ENCODE assay signal across 8 mouse cellular contexts in the genomic region with DNA sequence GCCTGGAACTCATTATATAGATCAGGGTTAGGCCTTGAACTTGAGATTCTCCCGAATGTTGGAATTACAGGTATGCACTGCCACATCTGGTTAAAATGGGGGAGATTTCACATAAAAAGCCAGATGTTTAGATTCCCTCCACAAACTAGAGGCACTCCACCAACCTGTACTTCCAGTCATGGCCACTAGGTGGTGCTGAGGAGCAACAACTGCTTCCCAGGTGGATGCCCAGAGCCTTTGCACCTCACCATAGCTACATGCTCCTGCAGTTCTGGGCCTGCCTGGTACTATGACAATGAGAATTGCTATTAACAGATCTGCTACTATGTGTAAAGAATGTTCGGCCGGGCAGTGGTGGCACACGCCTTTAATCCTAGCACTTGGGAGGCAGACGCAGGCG. TPM values are rescaled to one million over a fixed set of nuclear protein-coding genes. Genes with fewer than 3 reads are reported as not detected.
DNase-seq lines count a peak whose midpoint lies in the region; ATAC-seq and TF ChIP-seq lines count a peak whose summit lies in the region.

No protein-coding gene starts in this region.

- no peaks in the 10 kb centered on the region for H3K9me3 ChIP-seq in MEL (replicated peaks; ENCODE audit: insufficient read depth, low read length)
- H3K9me3 ChIP-seq in forebrain, embryonic 12.5 days = no peaks in the 10 kb centered on the region
- no peaks in the 10 kb centered on the region for H3K9me3 ChIP-seq in hindbrain, embryonic 11.5 days (ENCODE audit: control insufficient read depth, low read length)

- peak; percentile 64 for DNase-seq in MEL (ENCODE audit: low read depth, low spot score)
- DNase-seq in cerebellum, adult 11 months = peak; percentile 65
- DNase-seq in hindbrain, embryonic 11.5 days (ENCODE audit: low spot score) = peak; percentile 92
- peak; percentile 48 to 84 for DNase-seq in layer of hippocampus, adult 8-10 months (ENCODE audit: low spot score in 2 of 2)
- peak; percentile 89 for DNase-seq in lung, postnatal 14 days
- peak; percentile 84 for DNase-seq in retina, postnatal 7 days (ENCODE audit: low read depth, low spot score)
- peak; percentile 76 for DNase-seq in urinary bladder, adult 2 months (ENCODE audit: low spot score)

- peak; percentile 92 to 98 (median 94) for TF ChIP-seq CTCF in MEL (IDR thresholded peaks at IDR 0.05 in 2 of 3, conservative IDR thresholded peaks at IDR 0.05 in 1 of 3; ENCODE audit: control insufficient read depth in 1 of 3, insufficient read depth in 1 of 3, low read depth in 2 of 3, low read length in 3 of 3, poor library complexity in 1 of 3, severe bottlenecking in 1 of 3)

- H3K79me2 ChIP-seq in MEL (ENCODE audit: control insufficient read depth, insufficient read depth, low read length, poor library complexity) = no peaks in the 10 kb centered on the region

- ATAC-seq in forebrain, embryonic 12.5 days (ENCODE audit: low FRiP score) = peak; percentile 51; the same call in 1 of the 2 replicates
- 0 out of 2 replicates have a peak, but pooled peaks have one; percentile 12 for ATAC-seq in hindbrain, embryonic 11.5 days (ENCODE audit: low FRiP score)

- no peaks in the 10 kb centered on the region for H3K27me3 ChIP-seq in MEL (ENCODE audit: control insufficient read depth in 1 of 2, insufficient read depth in 2 of 2, low read length in 2 of 2)
- H3K27me3 ChIP-seq in forebrain, embryonic 12.5 days = peaks cover 6% of the 10 kb centered on the region; the same call in 1 of the 2 replicates
- H3K27me3 ChIP-seq in hindbrain, embryonic 11.5 days (ENCODE audit: control insufficient read depth, insufficient read depth, low read length) = no peaks in the 10 kb centered on the region

- TF ChIP-seq RAD21 in MEL (IDR thresholded peaks at IDR 0.05; ENCODE audit: low read depth, low read length) = peak; percentile 83

- no peak for TF ChIP-seq POLR2A in MEL (IDR thresholded peaks at IDR 0.05; ENCODE audit: control insufficient read depth in 1 of 2, insufficient read depth in 1 of 2, low read depth in 1 of 2, low read length in 2 of 2, poor library complexity in 1 of 2)

- no peak overlapping the region for H3K4me3 ChIP-seq in MEL (ENCODE audit: control insufficient read depth in 1 of 2, insufficient read depth in 1 of 2, low read depth in 2 of 2, low read length in 2 of 2)
- no peak overlapping the region for H3K4me3 ChIP-seq in forebrain, embryonic 12.5 days (replicated peaks)
- no peak overlapping the region for H3K4me3 ChIP-seq in hindbrain, embryonic 11.5 days (ENCODE audit: low read depth, low read length)

- no peak for TF ChIP-seq EP300 in MEL (IDR thresholded peaks at IDR 0.05; ENCODE audit: low read depth in 1 of 2, low read length in 2 of 2)

- no peaks in the 10 kb centered on the region for H3K4me1 ChIP-seq in MEL (ENCODE audit: control insufficient read depth in 1 of 2, insufficient read depth in 2 of 2, low read length in 2 of 2)
- peaks cover 7% of the 10 kb centered on the region for H3K4me1 ChIP-seq in forebrain, embryonic 12.5 days
- H3K4me1 ChIP-seq in hindbrain, embryonic 11.5 days (replicated peaks; ENCODE audit: control insufficient read depth, insufficient read depth, low read length) = no peaks in the 10 kb centered on the region

- no peaks in the 10 kb centered on the region for H3K36me3 ChIP-seq in MEL (ENCODE audit: control insufficient read depth in 1 of 2, insufficient read depth in 2 of 2, low read length in 2 of 2)
- H3K36me3 ChIP-seq in forebrain, embryonic 12.5 days (replicated peaks) = no peaks in the 10 kb centered on the region
- H3K36me3 ChIP-seq in hindbrain, embryonic 11.5 days (ENCODE audit: control insufficient read depth, insufficient read depth, low read length) = no peaks in the 10 kb centered on the region

- no peak overlapping the region for H3K9ac ChIP-seq in MEL (ENCODE audit: control insufficient read depth, low read depth, low read length, poor library complexity, severe bottlenecking)
- H3K9ac ChIP-seq in forebrain, embryonic 12.5 days = no peak overlapping the region
- H3K9ac ChIP-seq in hindbrain, embryonic 11.5 days (ENCODE audit: low read depth, low read length) = no peak overlapping the region

- 50% methylated on average over 6 of the region's 6 CpGs for WGBS in forebrain, embryonic 12.5 days
- WGBS in hindbrain, embryonic 11.5 days = 48% methylated on average over 6 of the region's 6 CpGs

- no peak overlapping the region for H3K27ac ChIP-seq in MEL (ENCODE audit: control insufficient read depth, low read depth, low read length)
- H3K27ac ChIP-seq in forebrain, embryonic 12.5 days = no peak overlapping the region
- H3K27ac ChIP-seq in hindbrain, embryonic 11.5 days (ENCODE audit: low read depth, low read length) = no peak overlapping the region

- H3K4me2 ChIP-seq in forebrain, embryonic 12.5 days = no peak overlapping the region
- no peak overlapping the region for H3K4me2 ChIP-seq in hindbrain, embryonic 11.5 days (replicated peaks; ENCODE audit: low read depth, low read length)

TF ChIP-seq in MEL, 35 proteins besides CTCF, POLR2A, EP300 and RAD21:
- TF ChIP-seq BHLHE40 (IDR thresholded peaks at IDR 0.05; ENCODE audit: borderline replicate concordance, low read depth, low read length) (no peak), SMC3 (IDR thresholded peaks at IDR 0.05; ENCODE audit: low read depth, low read length) (peak; percentile 95), ZC3H11A (IDR thresholded peaks at IDR 0.05; ENCODE audit: low read depth, low read length) (peak; percentile 86)

RNA-seq across cellular contexts. Expression of gene Znfx1, which starts 49.9 kb away (rescaled TPM):
- total RNA-seq in MEL (2012; rRNA removed) = 12.1 and 15.6 TPM in 2 replicates
- 10 to 100 TPM in 1 of 2 experiments, not detected in 1; 17.1 TPM for polyA plus RNA-seq in MEL (2012; ENCODE audit: insufficient read depth in 1 of 2, insufficient read length in 2 of 2, low read depth in 1 of 2, low replicate concordance in 2 of 2, missing spikeins in 1 of 2)
- 8.5 and 9.2 TPM in 2 replicates for polyA plus RNA-seq in forebrain, embryonic 12.5 days (2016; fragmentation: Nextera tagmentation; extraction: Ambion mirVana)
- polyA plus RNA-seq in hindbrain, embryonic 11.5 days (2014; fragmentation: Nextera tagmentation; extraction: Ambion mirVana) = 4.9 and 6.5 TPM in 2 replicates
- 10 to 100 TPM; 52.2 to 54.7 (median 52.5) TPM for total RNA-seq in layer of hippocampus, adult 8-10 months (2022)
- polyA plus RNA-seq in urinary bladder, adult 2 months (2012; rRNA removed) = 18.0 and 31.0 TPM in 2 replicates
